Mouse (Mus musculus) intestine, embryonic 15.5 days (tissue): ENCODE data around the gene Nat8f1. TPM values are rescaled to one million over a fixed set of nuclear protein-coding genes. Genes with fewer than 3 reads are reported as not detected.

ENCODE experiments used
- ATAC-seq: fragments of 200-750 bp; cut with Nextera tagmentation; 2 replicates; pipeline ENCODE4 v1.8.0; 2017; ENCODE audit warnings: moderate TSS enrichment, moderate library complexity
- H3K27ac ChIP-seq: fragments of 300-500 bp; sonication (generic); 2 replicates; pipeline ENCODE4 v1.5.1; 2015; ENCODE audit warnings: mild to moderate bottlenecking, inconsistent platforms
- H3K27me3 ChIP-seq: fragments of 300-500 bp; sonication (generic); replicated peaks from 2 replicates; pipeline ENCODE4 v1.6.1; 2015; ENCODE audit warnings: inconsistent platforms
- H3K36me3 ChIP-seq: fragments of 300-500 bp; sonication (generic); 2 replicates; pipeline ENCODE4 v1.6.1; 2015; ENCODE audit warnings: inconsistent platforms
- H3K4me1 ChIP-seq: fragments of 300-500 bp; sonication (generic); replicated peaks from 2 replicates; pipeline ENCODE4 v1.6.1; 2015; ENCODE audit warnings: inconsistent platforms
- H3K4me2 ChIP-seq: fragments of 300-500 bp; sonication (generic); replicated peaks from 2 replicates; pipeline ENCODE4 v1.6.1; 2015; ENCODE audit warnings: mild to moderate bottlenecking, inconsistent platforms
- H3K4me3 ChIP-seq: fragments of 300-500 bp; sonication (generic); replicated peaks from 2 replicates; pipeline ENCODE4 v1.5.1; 2015; ENCODE audit warnings: inconsistent platforms
- H3K9ac ChIP-seq: fragments of 300-500 bp; sonication (generic); 2 replicates; pipeline ENCODE4 v1.6.1; 2015; ENCODE audit warnings: inconsistent platforms
- H3K9me3 ChIP-seq: fragments of 300-500 bp; sonication (generic); 2 replicates; pipeline ENCODE4 v1.6.1; 2016; ENCODE audit warnings: inconsistent platforms
- WGBS: fragments of 180-500 bp; shearing (Covaris S2); methylation state at CpG from one replicate; pipeline ENCODE4 v1.1.7; 2015; 5-methylcytosine and 5-hydroxymethylcytosine counted together
- polyA plus RNA-seq: library from polyadenylated mRNA; unstranded; fragments of >200 nt; fragmentation: Nextera tagmentation; extraction: Ambion mirVana; gene quantifications from 2 replicates; pipeline ENCODE4 v1.2.1, GENCODE M21; 2015

Gene Nat8f1
- polyA plus RNA-seq, 1 experiment from 2014 or later: 8.6 TPM

DNA sequence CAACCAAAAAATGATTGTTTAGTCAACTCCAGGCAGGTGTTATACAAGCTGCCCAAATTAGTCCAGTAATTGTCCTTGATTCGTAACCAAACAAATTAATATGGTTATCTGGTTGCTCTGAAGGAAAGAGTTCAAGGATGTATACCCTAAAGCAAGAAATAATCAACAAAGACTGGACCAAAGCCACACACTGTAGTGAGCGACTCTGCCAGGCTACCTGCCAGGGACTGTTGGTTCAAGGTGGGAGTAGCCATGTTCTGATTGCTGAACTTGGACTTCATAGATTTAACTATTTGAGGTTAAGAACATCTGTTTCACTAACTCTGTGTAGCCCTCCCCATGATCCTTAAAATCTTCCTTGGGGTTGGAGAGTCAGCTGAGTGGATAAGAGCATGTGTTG, 52.4 kb downstream of the Nat8f1 start:
- H3K27me3 ChIP-seq: no peaks in the 10 kb centered on the region
- no peaks in the 10 kb centered on the region for H3K4me1 ChIP-seq
- no peak overlapping the region for H3K4me2 ChIP-seq
- no peak for ATAC-seq
- no peaks in the 10 kb centered on the region for H3K36me3 ChIP-seq
- no peak overlapping the region for H3K27ac ChIP-seq
- no peak overlapping the region for H3K9ac ChIP-seq
- H3K4me3 ChIP-seq: no peak overlapping the region
- 71% methylated on average over 2 of the region's 2 CpGs for WGBS
- H3K9me3 ChIP-seq: no peaks in the 10 kb centered on the region

DNA sequence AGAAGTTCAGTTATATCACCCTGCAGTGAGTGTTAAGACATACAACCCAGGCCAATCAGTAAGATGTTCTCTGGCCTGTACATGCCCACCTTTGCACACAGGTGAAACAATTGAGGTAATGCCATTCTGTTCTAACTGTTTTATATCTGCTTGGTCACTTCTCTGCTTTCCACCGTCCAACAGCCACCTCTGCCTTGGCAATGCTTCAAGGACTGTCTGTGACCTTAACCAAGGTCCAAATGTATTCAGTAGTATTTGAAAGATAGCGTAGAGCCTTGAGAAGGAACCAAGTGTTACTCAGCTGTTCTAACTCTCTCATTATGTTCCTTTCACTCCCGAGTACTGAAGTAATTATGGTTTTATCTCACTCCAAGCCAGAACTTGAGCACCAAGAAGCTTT, 52.9 kb downstream of the Nat8f1 start:
- H3K27ac ChIP-seq: no peak overlapping the region
- H3K9me3 ChIP-seq: no peaks in the 10 kb centered on the region
- H3K4me1 ChIP-seq: no peaks in the 10 kb centered on the region
- no peak overlapping the region for H3K4me2 ChIP-seq
- no peak overlapping the region for H3K4me3 ChIP-seq
- 77% methylated on average over 3 of the region's 3 CpGs for WGBS
- no peaks in the 10 kb centered on the region for H3K36me3 ChIP-seq
- no peak for ATAC-seq
- no peaks in the 10 kb centered on the region for H3K27me3 ChIP-seq
- no peak overlapping the region for H3K9ac ChIP-seq

DNA sequence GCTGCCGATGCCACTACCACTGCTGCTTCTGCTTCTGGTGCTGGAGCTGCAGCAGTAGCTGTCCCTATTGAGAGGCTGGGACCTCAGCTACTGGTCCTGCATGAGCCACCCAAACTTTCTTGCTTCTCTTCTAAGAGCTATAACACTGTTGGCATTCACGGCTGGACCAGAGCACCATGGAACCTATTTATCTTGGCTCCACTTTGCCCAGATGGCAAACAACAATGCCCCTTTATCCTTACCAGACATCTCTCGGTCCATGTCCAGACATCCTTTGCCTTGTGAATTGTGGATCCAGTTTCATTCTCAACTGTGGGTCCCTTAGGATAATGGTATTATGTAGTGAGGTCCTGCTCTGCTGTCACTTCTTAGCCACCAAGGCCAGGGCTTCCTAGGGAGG, 54.2 kb downstream of the Nat8f1 start:
- Histone ChIP-seq H3K9ac (no peak overlapping the region), H3K4me1 (no peaks in the 10 kb centered on the region), H3K4me2 (no peak overlapping the region), H3K36me3 (no peaks in the 10 kb centered on the region), H3K9me3 (no peaks in the 10 kb centered on the region), H3K4me3 (no peak overlapping the region), H3K27me3 (no peaks in the 10 kb centered on the region), H3K27ac (no peak overlapping the region)
- ATAC-seq: no peak
- WGBS: 81% methylated on average over 3 of the region's 3 CpGs

Other genes starting within 250 kb of the Nat8f1 start
- not detected in 2 replicates for gene Nat8f7, start 202.5 kb downstream of the Nat8f1 start, polyA plus RNA-seq
- 0.10 TPM in 1 of 2 replicates, not detected in the other for gene Nat8f3, start 149.9 kb downstream of the Nat8f1 start, polyA plus RNA-seq
- not detected in 2 replicates for gene Nat8f6, start 94.7 kb downstream of the Nat8f1 start, polyA plus RNA-seq
- 0.16 and 0.29 TPM in 2 replicates for gene Nat8f5, start 94.7 kb downstream of the Nat8f1 start, polyA plus RNA-seq
- 3.3 and 4.8 TPM in 2 replicates for gene Nat8, start 83.6 kb downstream of the Nat8f1 start, polyA plus RNA-seq
- gene Nat8f2, start 46.5 kb downstream of the Nat8f1 start, polyA plus RNA-seq: 0.08 TPM in 1 of 2 replicates, not detected in the other
- gene Nat8f4, start 10.8 kb downstream of the Nat8f1 start, polyA plus RNA-seq: 4.5 and 5.0 TPM in 2 replicates
- gene Tprkb, start 3.8 kb downstream of the Nat8f1 start, polyA plus RNA-seq: 39.3 and 41.8 TPM in 2 replicates
- 43.4 and 43.5 TPM in 2 replicates for gene Dusp11, start 46.0 kb upstream of the Nat8f1 start, polyA plus RNA-seq
- gene Figla, start 100.5 kb upstream of the Nat8f1 start, polyA plus RNA-seq: not detected in 2 replicates
- 7.6 and 8.6 TPM in 2 replicates for gene Add2, start 113.0 kb upstream of the Nat8f1 start, polyA plus RNA-seq